Mouse (Mus musculus): ENCODE results near the gene Cilp.
"Not testable (repeated sequence)": the region's sequence is repeated elsewhere in the genome, so short reads cannot be mapped to it uniquely, and the experiment has no call there.

The Cilp gene

DNA sequence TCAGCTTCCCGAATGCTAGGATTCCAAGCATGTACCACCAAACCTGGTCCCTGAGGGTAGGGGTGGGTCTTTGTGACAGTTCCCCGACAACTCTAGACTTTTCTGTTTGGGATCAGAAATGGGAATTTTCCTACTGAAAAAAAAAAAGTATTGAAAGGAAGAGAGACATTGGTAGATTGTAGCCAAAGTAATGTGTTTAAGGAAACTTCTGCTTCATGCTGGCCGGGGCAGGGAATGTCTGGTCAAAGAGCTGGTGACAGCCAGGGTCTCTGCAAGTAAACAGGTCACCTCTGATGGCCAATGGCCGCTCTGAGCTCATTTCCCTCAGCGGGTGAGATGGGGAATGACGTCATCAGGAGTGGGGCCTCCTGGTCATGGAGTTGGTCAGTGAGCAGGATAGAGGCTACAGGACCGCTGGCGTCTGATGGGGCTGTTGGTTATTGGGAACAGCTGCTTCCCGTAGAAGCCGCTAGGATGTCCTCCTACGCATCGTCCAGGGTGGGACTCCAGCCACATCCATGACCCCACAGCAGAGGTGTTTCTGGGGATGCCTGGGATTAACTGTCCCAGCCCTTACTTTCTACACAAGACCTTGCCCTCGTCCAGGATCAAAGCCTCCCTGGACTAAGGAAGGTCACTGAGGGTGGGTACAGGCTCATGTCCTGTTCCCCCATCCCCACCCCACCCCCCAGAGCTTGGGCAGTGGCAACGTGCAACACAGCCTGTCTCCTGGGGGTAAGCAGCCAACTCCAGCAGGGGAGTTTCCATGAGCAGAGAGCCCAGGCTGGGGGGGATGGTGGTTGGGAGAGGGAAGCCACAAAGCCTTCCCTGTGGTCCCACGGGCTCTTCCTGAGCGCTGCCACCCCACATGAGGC is 17.2 kb upstream of the Cilp start:
- no peak for DNase-seq (ENCODE audit: low spot score in 2 of 2)

DNA sequence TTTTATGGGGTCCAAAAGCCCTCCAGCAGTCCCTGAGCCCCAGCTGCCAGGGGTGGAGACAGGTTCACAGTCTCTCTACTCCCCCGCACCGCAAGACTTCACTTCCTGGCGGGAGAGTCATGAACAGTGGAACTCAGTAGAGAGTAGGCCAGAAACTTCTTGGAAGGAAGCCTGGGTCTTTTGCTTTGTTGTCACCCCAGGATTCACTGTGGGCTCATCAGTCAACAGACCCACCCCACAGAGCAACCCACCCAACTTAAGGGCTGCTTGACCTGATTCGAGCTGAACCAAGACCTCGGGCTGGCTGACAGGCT is 16.6 kb upstream of the Cilp start:
- DNase-seq (ENCODE audit: low spot score in 2 of 2): no peak

DNA sequence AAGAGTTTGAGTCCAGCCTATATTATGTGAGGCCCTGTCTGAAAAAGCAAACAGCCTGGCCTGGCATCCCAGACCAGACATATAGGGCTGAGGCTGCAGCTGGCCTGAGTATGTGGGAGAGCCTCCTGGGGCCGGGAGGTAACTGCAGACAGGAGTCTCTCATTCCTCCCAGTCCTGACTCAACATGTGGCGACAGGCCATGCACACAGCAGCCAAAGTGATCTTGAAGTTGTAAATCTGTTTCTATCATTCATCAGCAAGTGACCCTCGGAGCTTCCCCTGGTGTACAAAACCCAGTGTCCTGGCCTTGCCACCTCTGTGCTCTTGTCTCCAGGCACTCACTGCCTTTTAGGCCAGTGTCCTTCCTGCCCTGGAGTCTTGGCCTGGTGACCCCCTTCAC is 13.0 kb upstream of the Cilp start:
- DNase-seq (ENCODE audit: low spot score in 2 of 2): no peak

DNA sequence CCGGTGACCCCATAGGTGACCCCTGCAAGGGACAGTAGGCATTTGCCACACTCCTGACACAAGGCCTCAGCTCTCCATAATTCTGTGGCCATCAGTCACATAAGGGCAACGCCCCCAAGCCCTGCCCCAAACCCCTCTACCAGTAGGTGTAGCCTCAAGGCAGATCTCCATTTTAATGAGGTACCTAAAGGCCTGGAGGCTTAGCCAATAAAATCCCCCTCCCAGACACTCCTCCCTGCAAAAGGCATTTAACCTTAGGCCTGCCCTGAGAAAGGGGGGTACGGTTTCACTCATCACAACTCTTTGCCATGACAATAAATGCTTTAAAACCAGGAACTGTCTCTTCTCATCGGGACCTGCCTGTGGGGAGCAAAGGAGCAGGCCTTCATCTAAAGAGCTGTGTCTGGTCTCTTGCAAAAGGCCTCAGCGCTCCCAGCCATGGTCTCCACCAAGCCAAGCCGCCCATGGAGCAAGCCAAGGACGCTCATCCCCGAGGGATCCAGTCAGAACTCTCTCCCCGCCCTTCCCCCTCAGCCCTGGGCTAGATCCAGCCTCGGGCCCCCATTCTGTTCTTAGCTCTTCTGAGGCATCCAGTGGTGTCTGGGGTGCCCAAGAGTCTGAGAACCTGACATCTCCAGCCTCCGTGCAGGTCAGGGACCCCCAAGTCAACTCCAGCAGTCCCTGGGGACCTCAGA is 8.9 kb upstream of the Cilp start:
- DNase-seq (ENCODE audit: low spot score in 2 of 2): no peak

DNA sequence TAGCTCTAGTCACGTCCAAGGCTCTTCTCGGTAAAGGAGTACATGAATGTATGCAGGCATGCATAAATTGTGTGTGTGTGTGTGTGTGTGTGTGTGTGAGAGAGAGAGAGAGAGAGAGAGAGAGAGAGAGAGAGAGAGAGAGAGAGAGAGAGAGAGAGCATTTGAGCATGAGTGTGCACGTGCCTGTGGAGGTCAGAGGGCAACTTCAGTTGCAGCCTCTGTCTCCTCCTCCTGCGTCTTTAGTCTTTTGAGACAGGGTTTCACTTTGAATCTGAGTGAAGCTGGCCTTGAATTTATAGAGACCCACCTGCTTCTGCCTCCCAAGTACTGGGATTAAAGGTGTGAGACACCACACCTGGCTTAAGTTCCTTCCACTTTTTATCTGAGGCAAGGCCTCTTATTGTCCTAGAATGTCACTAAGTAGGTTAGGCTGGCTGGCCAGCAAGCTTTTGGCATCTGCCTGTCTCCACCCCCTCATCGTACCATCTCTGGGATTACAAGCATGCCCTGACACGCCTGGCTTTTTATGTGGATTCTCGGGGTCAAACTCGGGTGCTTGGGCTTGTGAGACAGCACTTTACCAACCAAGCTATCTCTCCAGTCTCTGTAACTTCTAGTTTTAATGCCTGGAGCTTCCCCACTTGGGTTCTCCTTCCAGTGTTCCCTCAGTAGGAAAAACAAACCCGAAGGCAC is 7.6 kb upstream of the Cilp start:
- no peak for DNase-seq (ENCODE audit: low spot score in 2 of 2)

DNA sequence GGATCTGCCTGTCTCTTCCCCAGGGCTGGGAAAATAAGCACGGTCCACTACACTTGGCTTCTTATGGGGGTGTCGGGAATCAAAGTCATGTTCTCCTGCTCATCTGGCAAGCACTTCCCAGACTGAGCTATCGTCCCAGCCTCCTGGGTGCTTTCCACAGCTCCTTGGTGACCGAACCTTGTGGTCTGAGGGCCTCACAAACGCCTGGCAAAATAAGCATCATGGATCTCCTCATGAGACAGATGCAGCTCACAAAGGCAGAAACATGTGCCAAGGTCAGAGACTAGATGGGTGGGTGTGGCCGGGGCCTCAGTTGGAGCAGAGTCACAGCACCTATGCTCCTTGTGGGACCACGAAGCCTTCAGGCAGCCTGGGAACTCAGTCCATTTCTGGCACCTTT is 5.6 kb upstream of the Cilp start:
- no peak for DNase-seq (ENCODE audit: low spot score in 2 of 2)

DNA sequence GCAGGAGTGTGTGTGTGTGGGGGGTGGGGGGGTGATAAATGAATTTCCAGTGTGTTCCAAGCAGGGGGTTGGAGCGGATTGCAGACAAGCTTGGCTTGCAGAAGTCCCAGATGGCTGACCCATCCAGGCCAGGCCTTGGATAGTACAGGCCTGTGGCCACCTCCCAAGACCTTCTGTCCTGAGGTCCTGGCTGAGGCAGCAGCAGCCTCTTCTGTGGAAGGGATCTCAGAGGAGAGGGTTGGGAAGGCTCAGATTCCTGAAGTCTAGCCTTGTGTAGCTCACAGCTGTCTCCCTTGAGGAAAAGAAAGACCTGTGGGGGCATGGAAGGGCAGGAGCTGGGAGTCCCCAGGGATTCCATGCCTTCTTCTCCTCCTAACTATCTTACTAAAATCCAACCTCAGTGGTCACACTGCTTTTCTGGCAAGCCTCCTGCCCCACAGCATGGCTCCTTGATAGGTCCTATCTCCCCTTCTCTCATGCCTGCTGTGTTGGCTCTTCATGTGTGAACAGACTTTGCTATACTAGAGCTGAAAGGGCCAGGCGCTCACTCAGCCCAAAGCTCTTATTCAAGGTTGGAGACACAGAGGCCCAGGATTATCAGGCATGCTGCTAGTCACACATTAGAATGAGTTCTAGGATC is 3.3 kb upstream of the Cilp start:
- no peak for DNase-seq (ENCODE audit: low spot score in 2 of 2)

DNA sequence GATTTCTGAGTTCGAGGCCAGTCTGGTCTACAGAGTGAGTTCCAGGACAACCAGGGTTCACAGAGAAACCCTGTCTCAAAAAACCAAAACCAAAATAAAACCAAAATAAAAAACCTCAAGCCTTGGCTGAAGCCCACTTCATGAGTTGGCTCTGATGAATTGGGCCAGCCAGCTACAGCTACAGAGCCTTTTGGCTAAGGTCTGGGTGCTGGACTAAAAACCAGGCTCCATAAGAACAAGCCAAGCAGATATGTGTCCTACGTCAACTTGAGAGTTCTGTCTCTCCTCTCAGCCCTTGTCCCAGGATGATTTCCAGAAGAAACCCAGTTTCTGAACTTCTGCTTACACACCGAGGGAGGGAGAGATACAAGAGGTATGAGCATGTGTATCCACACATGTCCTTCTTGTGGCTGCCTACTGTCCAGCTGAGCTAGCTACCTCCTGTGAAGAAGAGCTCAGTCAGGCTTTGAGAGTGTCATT is 2.3 kb upstream of the Cilp start:
- no peak for DNase-seq (ENCODE audit: low spot score in 2 of 2)

DNA sequence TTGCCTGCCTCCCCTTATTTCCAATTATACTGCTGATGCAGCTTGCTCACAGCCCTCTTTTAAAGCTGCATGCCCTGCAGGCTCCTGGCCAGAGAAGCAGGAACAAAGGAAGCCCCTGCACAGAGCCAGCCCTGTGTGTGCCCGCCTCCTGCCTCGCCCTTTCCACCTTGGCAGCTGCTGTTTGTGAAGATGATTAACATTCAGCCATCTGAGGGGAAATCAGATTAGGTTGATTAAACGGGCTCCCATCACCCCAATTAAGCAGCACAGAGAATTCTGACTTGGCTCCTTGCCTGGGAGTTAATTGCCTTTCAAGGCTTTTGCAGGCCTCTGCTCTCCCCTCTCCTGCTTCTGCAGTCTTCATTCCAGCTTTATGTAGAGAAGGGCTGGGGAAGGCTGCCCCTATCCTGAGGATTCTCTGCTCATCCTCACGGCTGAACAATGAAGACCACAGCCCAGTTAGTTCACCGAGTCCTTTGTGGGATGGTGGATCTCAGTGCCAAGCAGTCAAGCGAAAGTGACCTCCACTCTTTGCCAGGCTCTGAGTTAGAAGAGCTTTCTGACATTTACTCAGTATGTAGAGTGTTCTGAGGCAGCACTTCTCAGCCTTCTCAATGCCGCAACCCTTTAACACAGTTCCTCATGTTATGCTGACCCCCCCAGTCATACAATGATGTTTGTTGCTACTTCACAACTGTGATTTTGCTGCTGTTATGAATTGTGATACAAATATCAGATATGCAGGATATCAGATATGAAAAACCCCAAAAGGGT is 2.9 kb downstream of the Cilp start:
- peak; percentile 10 to 46 for DNase-seq (ENCODE audit: low spot score in 2 of 2)

DNA sequence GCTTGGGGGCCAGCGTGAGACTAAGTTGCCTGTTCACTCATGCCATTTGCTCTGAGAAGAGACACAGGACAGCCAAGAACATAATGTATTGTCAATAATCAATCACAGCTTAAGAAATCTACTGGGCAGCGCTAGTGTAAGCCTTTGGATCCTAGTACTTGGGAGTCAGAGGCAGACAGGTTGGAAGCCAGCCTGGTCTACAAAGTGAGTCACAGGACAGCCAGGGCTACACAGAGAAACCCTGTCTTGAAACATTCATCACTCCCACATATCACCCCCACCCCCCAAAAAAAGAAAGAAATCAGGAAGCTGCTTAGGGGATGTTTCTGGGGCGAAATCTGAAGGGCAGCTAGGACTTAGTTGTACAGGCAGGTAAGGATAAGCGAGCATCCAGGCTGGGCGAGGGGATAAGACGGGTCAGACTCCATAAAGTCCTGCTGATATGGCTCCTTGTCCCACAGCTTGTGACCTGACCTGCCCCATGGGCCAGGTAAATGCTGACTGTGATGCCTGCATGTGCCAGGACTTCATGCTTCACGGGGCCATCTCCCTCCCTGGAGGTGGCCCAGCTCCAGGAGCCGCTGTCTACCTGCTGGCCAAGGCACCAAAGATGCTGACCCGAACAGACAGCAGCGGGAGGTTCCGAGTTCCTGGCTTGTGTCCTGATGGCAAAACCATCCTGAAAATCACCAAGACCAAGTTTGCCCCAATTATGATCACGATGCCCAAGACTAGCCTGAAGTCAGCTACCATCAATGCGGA is 8.2 kb downstream of the Cilp start:
- DNase-seq (ENCODE audit: low spot score in 2 of 2): no peak

DNA sequence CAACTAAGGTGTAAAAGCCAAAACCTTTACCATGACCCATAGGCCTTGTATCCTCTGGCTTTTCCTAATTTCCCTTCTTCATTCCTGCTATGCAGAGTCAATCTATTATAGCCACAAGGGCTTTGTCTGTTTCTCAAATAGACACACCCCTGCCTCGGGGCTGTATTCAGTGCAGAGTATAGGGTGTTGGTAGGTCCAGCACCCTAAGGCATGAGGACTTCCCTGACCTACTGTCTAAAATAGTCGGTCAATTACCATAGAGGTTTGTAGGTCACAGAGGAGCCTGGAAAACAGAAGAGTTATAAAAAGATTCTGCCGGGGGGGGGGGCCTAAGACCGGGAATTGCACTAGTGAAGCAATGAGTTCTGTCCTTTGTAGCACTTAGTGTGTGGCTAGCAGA is 8.9 kb downstream of the Cilp start:
- DNase-seq (ENCODE audit: low spot score in 2 of 2): no peak

DNA sequence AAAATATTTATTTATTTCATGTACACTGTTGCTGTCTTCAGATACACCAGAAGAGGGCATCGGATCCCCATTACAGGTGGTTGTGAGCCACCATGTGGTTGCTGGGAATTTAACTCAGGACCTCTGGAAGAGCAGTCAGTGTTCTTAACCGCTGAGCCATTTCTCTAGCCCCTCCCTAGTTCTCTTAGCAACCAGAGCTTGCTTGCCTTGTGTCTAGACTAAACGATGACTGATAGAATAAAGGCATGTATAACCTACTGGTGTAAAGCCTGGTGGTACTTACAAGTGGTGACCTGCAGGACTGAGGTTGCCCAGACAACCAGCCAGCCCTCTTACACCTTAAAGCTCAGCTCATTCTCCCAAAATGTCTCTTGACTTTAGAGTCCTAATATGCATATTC is 9.9 kb downstream of the Cilp start:
- not testable (repeated sequence) for DNase-seq (ENCODE audit: low spot score in 2 of 2)

DNA sequence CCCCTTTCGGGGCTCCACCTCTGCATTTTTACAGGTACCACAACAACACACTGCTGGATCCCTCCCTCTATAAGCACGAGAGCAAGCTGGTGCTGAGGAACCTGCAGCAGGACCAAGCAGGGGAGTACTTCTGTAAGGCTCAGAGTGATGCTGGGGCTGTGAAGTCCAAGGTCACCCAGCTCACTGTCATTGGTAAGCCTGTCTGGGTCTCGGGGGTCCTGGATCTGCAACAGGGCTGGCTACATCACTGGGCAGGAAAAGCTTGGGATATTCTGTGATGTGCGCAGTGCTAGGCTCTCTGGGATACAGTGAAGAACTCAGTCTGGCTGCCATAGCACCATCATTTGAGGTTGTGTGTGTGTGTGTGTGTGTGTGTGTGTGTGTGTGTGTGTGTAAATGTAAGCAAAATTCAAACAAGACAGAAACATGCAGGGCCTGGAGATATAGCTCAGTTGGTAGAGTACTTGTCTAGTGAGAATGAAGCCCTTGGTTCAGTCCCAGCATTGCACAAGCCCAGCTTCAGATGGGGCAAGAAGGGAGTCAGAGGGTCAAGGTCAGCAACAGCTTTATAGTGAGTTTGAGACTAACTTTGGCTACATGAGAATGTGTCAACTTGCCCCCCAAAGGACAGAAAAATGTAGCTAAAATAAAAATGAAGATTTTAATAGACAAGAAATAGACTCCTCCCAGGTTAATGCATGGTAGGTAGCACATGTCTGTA is 11.0 kb downstream of the Cilp start:
- no peak for DNase-seq (ENCODE audit: low spot score in 2 of 2)

DNA sequence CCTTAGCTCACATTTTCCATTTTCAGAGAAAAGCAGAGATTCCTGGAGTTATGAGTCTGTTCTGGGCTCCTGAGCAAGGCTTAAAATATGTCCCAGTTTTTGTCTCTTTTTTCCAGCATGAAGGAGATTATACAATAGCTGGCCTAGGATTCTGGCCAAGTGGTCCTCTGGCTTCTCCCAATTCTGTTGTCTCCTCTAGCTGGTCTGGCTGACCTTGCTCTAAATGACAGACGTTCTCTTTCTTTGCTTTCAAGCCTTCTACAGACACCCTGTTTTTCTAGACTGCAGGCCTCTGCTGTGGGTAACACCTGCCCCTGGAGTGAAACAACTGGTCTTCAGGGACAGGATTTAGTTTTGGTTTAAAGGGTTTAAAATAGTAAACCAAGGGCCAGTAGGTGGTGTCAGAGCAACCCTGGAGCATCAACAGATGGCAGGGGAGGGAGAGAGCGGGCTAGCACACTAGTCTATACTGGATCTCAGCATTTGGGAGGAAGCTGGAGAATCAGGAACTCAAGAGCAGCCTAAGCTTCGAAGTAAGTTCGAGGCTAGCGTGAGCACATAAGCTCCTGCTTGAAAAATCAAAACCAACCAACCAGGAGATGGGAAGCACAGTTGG is 16.7 kb downstream of the Cilp start:
- DNase-seq (ENCODE audit: low spot score in 2 of 2): peak; percentile 8 to 38

DNA sequence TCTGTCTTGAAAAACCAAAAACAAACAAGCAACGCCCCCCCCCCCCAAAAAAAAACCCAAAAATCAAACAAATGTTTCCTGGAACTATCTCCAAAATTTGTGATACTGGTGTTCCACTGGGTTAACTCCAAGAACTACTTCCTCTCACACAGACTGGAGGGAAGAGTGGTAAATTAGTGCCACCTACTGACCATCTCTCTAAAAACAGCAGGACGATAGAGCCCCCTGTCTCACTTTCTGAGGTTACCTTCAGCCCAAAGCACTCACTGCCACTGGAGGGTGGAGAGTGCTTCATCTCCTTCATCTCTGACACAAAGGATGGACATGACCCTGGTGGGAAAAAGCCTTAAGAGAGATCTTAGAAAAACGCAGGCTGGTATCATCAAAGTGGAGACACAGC is 18.3 kb downstream of the Cilp start:
- peak; percentile 11 to 44 for DNase-seq (ENCODE audit: low spot score in 2 of 2)

DNA sequence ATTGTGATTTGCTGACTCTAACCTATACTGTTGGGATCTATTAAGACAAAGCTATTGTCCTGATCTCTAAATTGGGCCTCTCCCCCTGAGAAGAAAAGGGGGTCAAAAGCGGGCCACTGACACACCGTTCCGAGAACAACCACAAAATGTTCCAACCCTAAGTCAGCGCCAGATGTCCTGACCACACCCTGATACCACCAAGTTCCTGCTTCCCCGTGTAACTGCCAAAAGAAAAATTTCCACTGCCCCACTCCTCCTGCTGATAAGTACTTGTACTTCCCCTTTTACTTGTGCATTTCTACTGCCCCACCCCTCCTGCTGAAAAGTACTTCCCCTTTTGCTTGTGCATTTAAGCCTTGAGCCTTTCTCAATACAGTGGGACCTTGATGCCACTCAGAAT is 23.3 kb downstream of the Cilp start:
- DNase-seq (ENCODE audit: low spot score in 2 of 2): not testable (repeated sequence)

DNA sequence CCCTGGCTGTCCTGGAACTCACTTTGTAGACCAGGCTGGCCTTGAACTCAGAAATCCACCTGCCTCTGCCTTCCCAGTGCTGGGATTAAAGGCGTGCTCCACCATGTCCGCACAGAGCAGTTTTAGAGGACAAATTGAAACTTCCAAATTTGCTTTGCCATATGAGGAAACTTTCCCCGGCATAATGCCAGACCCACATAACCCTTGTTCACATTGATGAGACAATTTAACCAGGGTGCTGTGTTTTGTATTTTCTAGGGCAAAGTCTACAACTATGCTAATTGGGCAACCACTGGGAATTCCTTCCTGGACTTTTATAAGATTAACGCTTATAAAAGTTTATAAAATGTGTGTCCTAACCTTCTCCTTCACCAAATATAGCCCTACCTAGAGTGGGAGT is 25.0 kb downstream of the Cilp start:
- no peak for DNase-seq (ENCODE audit: low spot score in 2 of 2)

DNA sequence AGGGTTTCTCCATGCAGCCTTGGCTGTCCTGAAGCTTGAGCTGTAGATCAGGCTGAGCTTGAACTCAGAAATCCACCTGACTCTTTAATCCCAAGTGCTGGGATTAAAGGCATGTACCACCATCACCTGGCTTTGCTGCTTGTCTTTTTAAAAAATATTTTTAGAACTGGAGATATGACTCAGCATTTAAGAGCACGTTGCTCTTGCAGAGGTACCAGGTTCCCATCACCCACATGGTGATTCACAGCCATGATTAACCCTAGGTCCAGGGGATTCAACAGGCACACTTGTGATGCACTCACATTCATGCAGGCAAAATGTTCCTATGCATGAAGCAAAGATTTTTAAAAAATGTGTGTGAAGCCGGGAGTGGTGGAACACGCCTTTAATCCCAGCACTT is 27.4 kb downstream of the Cilp start:
- no peak for DNase-seq (ENCODE audit: low spot score in 2 of 2)

DNA sequence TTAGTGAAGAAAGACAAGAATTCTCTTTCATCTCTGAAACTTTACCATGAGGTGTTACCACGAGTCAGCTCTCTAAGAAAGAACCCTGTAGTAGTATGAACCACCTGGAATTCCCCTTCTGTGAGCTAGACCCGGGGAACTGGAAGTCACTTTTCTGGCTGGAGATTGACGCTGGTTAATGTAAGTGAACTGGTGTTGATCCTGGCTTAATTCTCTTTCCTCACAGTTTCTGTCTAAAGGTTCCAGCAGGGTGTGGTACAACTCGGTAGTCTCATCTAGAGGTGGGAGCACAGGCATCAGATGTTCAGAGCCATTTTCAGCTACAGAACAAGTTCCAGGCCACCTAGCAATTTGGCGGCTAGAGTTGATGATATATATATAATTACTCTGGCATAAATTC is 28.1 kb downstream of the Cilp start:
- no peak for DNase-seq (ENCODE audit: low spot score in 2 of 2)

DNA sequence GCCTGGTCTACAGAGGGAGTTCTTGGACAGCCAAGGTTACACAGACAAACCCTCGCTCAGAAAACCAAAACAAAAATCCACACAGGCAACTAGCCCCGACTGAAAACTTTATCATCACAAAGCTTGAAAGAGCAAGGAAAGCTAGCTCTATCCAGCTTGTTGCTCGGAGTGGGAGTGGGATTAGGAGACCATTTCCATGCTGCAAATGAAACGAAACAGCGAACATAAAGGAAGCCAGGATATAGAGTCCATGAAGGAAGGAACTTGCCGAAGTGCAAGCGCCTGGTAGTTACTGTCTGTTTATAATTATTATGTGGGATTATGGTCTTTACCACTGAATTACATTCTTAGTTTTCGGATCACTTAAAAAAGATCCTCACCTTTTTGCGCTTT is 28.6 kb downstream of the Cilp start:
- no peak for DNase-seq (ENCODE audit: low spot score in 2 of 2)

Measured in frontal cortex, postnatal 36 days (tissue).